Mouse (Mus musculus) CD4-positive, CD25-positive, alpha-beta regulatory T cell, adult 2 months (primary cell): ENCODE results near the gene Dctn5.
A peak's percentile ranks its signal among the peaks of the same experiment; 100 is the strongest.

Experiments used
- DNase-seq: peaks from one replicate; pipeline ENCODE4 v3.0.0-alpha.2; 2012; ENCODE audit warnings: low read depth, low spot score

The Dctn5 gene

GRCm38 (mm10) chr7:122132497-122133337, at the start of gene Dctn5, which contains the start of gene Palb2:
Dctn5 (plus strand) TSS chr7:122133041.
Palb2 (minus strand) TSS chr7:122132985.
- peak; percentile 98 for DNase-seq

- DNase-seq, result no peak
Observed at GRCm38 (mm10) chr7:122087195-122087982, 45.5 kb upstream of the Dctn5 start.

- DNase-seq, result peak; percentile 35
Observed at GRCm38 (mm10) chr7:122094564-122095330, 38.1 kb upstream of the Dctn5 start.

- DNase-seq, result no peak
Observed at GRCm38 (mm10) chr7:122098009-122098408, 34.8 kb upstream of the Dctn5 start.

- DNase-seq, result peak; percentile 85
Observed at GRCm38 (mm10) chr7:122099222-122099621, 33.6 kb upstream of the Dctn5 start.

- DNase-seq, result peak; percentile 46
Observed at GRCm38 (mm10) chr7:122101014-122101746, 31.7 kb upstream of the Dctn5 start.

GRCm38 (mm10) chr7:122101747-122102244, 31.0 kb upstream of the Dctn5 start, which contains the start of gene Ndufab1:
Ndufab1 (minus strand) TSS chr7:122101886.
- peak; percentile 94 for DNase-seq

- no peak for DNase-seq
Observed at GRCm38 (mm10) chr7:122108206-122108605, 24.6 kb upstream of the Dctn5 start.

- DNase-seq, result no peak
Observed at GRCm38 (mm10) chr7:122123518-122123917, 9.3 kb upstream of the Dctn5 start.

- DNase-seq, result no peak
Observed at GRCm38 (mm10) chr7:122125636-122126035, 7.2 kb upstream of the Dctn5 start.

- no peak for DNase-seq
Observed at GRCm38 (mm10) chr7:122126946-122127345, 5.9 kb upstream of the Dctn5 start.

GRCm38 (mm10) chr7:122131834-122132233, 1.0 kb upstream of the Dctn5 start:
- DNase-seq, result no peak

- no peak for DNase-seq
Observed at GRCm38 (mm10) chr7:122133338-122133625, 441 bp downstream of the Dctn5 start.

GRCm38 (mm10) chr7:122135070-122135469, 2.2 kb downstream of the Dctn5 start:
- DNase-seq, result peak; percentile 62

- DNase-seq, result no peak
Observed at GRCm38 (mm10) chr7:122137071-122137470, 4.2 kb downstream of the Dctn5 start.

- DNase-seq, result no peak
Observed at GRCm38 (mm10) chr7:122138190-122138589, 5.3 kb downstream of the Dctn5 start.

GRCm38 (mm10) chr7:122140991-122141390, 8.2 kb downstream of the Dctn5 start:
- no peak for DNase-seq

GRCm38 (mm10) chr7:122152473-122152872, 19.6 kb downstream of the Dctn5 start:
- DNase-seq, result no peak

GRCm38 (mm10) chr7:122158488-122158887, 25.6 kb downstream of the Dctn5 start:
- no peak for DNase-seq

- peak; percentile 77 for DNase-seq
Observed at GRCm38 (mm10) chr7:122158915-122159902, 26.4 kb downstream of the Dctn5 start, which contains the start of gene Plk1. Plk1 (plus strand) TSS chr7:122159439.
